Comparison of ENCODE assay signal across 7 mouse cellular contexts in genomic region chr5:113724446-113724845, GRCm38 (mm10). TPM values are rescaled to one million over a fixed set of nuclear protein-coding genes. Genes with fewer than 3 reads are reported as not detected.
DNase-seq lines count a peak whose midpoint lies in the region; ATAC-seq lines count a peak whose summit lies in the region.

Gene 1700069L16Rik (minus strand): TSS chr5:113724772.

- no peak within 1 kb of the TSS for H3K4me3 ChIP-seq in intestine, embryonic 14.5 days (ENCODE audit: low read depth, low read length)
- no peak within 1 kb of the TSS for H3K4me3 ChIP-seq in midbrain, embryonic 12.5 days

- no peak within 1 kb of the TSS for H3K27ac ChIP-seq in intestine, embryonic 14.5 days (ENCODE audit: low read depth)
- no peak within 1 kb of the TSS for H3K27ac ChIP-seq in midbrain, embryonic 12.5 days (replicated peaks)

- H3K4me1 ChIP-seq in intestine, embryonic 14.5 days (replicated peaks; ENCODE audit: control insufficient read depth, insufficient read depth, low read length) = no peaks in the 10 kb centered on the region
- H3K4me1 ChIP-seq in midbrain, embryonic 12.5 days = peaks cover 9% of the 10 kb centered on the region; the same call in 1 of the 2 replicates

- no peaks in the 10 kb centered on the region for H3K9me3 ChIP-seq in intestine, embryonic 14.5 days (ENCODE audit: control insufficient read depth, low read length)
- H3K9me3 ChIP-seq in midbrain, embryonic 12.5 days = no peaks in the 10 kb centered on the region

- peak; percentile 86 for DNase-seq in adipocyte (ENCODE audit: low spot score)
- peak; percentile 95 to 99 for DNase-seq in cerebellum, postnatal 36 days
- peak; percentile 48 to 58 for DNase-seq in gastrocnemius, adult 8-10 months (ENCODE audit: low spot score in 2 of 2)
- peak; percentile 92 for DNase-seq in intestine, embryonic 14.5 days (ENCODE audit: low spot score)
- DNase-seq in left cerebral cortex, adult 8-10 months (ENCODE audit: low spot score in 2 of 2) = peak; percentile 56 to 77
- DNase-seq in spleen, adult 12 weeks (ENCODE audit: low spot score) = peak; percentile 58

- no peak within 1 kb of the TSS for H3K9ac ChIP-seq in intestine, embryonic 14.5 days (ENCODE audit: low read length)
- H3K9ac ChIP-seq in midbrain, embryonic 12.5 days (replicated peaks) = no peak within 1 kb of the TSS

- 0 out of 2 replicates have a peak, but pooled peaks cover 5% of the 10 kb centered on the region for H3K27me3 ChIP-seq in intestine, embryonic 14.5 days (replicated peaks; ENCODE audit: control insufficient read depth, insufficient read depth, low read length)
- H3K27me3 ChIP-seq in midbrain, embryonic 12.5 days = no peaks in the 10 kb centered on the region; the same call in 1 of the 2 replicates

- WGBS in intestine, embryonic 14.5 days = 2% methylated on average over 15 of the region's 15 CpGs
- WGBS in midbrain, embryonic 12.5 days = 3% methylated on average over 15 of the region's 15 CpGs

- no peak within 1 kb of the TSS for H3K4me2 ChIP-seq in intestine, embryonic 14.5 days (ENCODE audit: low read length)
- no peak within 1 kb of the TSS for H3K4me2 ChIP-seq in midbrain, embryonic 12.5 days (replicated peaks)

- peak; percentile 81 for ATAC-seq in intestine, embryonic 14.5 days (replicated peaks; ENCODE audit: low FRiP score, low TSS enrichment, low read depth)
- peak; percentile 27; the same call in 1 of the 2 replicates for ATAC-seq in midbrain, embryonic 12.5 days (ENCODE audit: low FRiP score, low read depth)

- no peaks in the 10 kb centered on the region for H3K36me3 ChIP-seq in intestine, embryonic 14.5 days (ENCODE audit: control insufficient read depth, insufficient read depth, low read length)
- no peaks in the 10 kb centered on the region for H3K36me3 ChIP-seq in midbrain, embryonic 12.5 days

RNA-seq across cellular contexts. Expression of gene 1700069L16Rik, which starts in this region (rescaled TPM):
- not detected for total RNA-seq in gastrocnemius, adult 8-10 months (2022)
- polyA plus RNA-seq in intestine, embryonic 14.5 days (2014; fragmentation: Nextera tagmentation; extraction: Ambion mirVana) = not detected in 2 replicates
- not detected for total RNA-seq in left cerebral cortex, adult 8-10 months (2022)
- not detected in 2 replicates for polyA plus RNA-seq in midbrain, embryonic 12.5 days (2016; fragmentation: Nextera tagmentation; extraction: Ambion mirVana)

Comparison
In these comparisons a context has a peak if more than half of its experiments do, and no peak if none do; other contexts are left out.
1. Peak in DNase-seq in gastrocnemius, adult 8-10 months; RNA of the gene not detected or under 1 TPM.
2. Peak in DNase-seq and ATAC-seq in intestine, embryonic 14.5 days; RNA of the gene not detected or under 1 TPM.
3. Peak in DNase-seq in left cerebral cortex, adult 8-10 months; RNA of the gene not detected or under 1 TPM.
4. Peak in ATAC-seq in midbrain, embryonic 12.5 days; RNA of the gene not detected or under 1 TPM.